11 mouse cellular contexts compared by ENCODE assay signal in genomic region chr19:10064173-10065012, GRCm38 (mm10). TPM values are rescaled to one million over a fixed set of nuclear protein-coding genes. Genes with fewer than 3 reads are reported as not detected.
DNase-seq lines count a peak whose midpoint lies in the region; ATAC-seq and TF ChIP-seq lines count a peak whose summit lies in the region.
"Had no signal": no experiment of that assay in that cellular context is flagged by ENCODE, and none has a peak within 500 bp of the region (broad histone marks: within the 10 kb centered on the region; RNA-seq: fewer than 3 reads in every experiment).

No protein-coding gene starts in this region.

- no peak for TF ChIP-seq CTCF in spleen, adult 2 months (IDR thresholded peaks at IDR 0.05; ENCODE audit: extremely low read depth, insufficient read depth, insufficient read length, insufficient replicate concordance)

- WGBS in hindbrain, embryonic 13.5 days = 82% methylated on average over 10 of the region's 10 CpGs
- 73% methylated on average over 10 of the region's 10 CpGs for WGBS in hindbrain, embryonic 14.5 days
- 17% methylated on average over 10 of the region's 10 CpGs for WGBS in spleen, adult 2 months

- DNase-seq in hindbrain, embryonic 14.5 days (ENCODE audit: low spot score) = no peak
- DNase-seq in spleen, adult 2 months (ENCODE audit: low read depth in 1 of 2, low spot score in 2 of 2) = peak; percentile 14 to 33
- DNase-seq in spleen, postnatal 14 days (ENCODE audit: low spot score in 2 of 2) = no peak
- peak; percentile 72 for DNase-seq in thymus, postnatal 4 days
- no peak for DNase-seq in frontal cortex, postnatal 10 days (ENCODE audit: low spot score in 2 of 2)
- DNase-seq in kidney, postnatal 25 days = no peak
- DNase-seq: heart, postnatal 4 days; kidney, postnatal 4 days had no signal

- H3K4me3 ChIP-seq in hindbrain, embryonic 13.5 days = no peak overlapping the region
- no peak overlapping the region for H3K4me3 ChIP-seq in hindbrain, embryonic 14.5 days (replicated peaks; ENCODE audit: low read length)
- H3K4me3 ChIP-seq in spleen, adult 2 months (ENCODE audit: extremely low read depth, insufficient read depth, insufficient read length) = no peak overlapping the region
- H3K4me3 ChIP-seq in megakaryocyte, embryonic 14.5 days (replicated peaks) = peak overlapping the region; percentile 73
- H3K4me3 ChIP-seq: embryonic facial prominence, embryonic 13.5 days had no signal

- peaks cover 85% of the 10 kb centered on the region for H3K36me3 ChIP-seq in hindbrain, embryonic 13.5 days
- peaks cover 85% of the 10 kb centered on the region for H3K36me3 ChIP-seq in hindbrain, embryonic 14.5 days (replicated peaks; ENCODE audit: control insufficient read depth, insufficient read depth)
- H3K36me3 ChIP-seq in spleen, adult 2 months (ENCODE audit: control insufficient read depth, insufficient read depth, low read length) = no peaks in the 10 kb centered on the region
- H3K36me3 ChIP-seq in megakaryocyte, embryonic 14.5 days (replicated peaks; ENCODE audit: low read length) = peaks cover 94% of the 10 kb centered on the region

- 0 out of 2 replicates have a peak overlapping the region, but pooled peaks have one; percentile 29 for H3K9ac ChIP-seq in hindbrain, embryonic 13.5 days
- H3K9ac ChIP-seq in hindbrain, embryonic 14.5 days = no peak overlapping the region
- H3K9ac ChIP-seq: embryonic facial prominence, embryonic 13.5 days had no signal

- peak overlapping the region; percentile 30; the same call in 1 of the 2 replicates for H3K27ac ChIP-seq in hindbrain, embryonic 13.5 days
- no peak overlapping the region for H3K27ac ChIP-seq in hindbrain, embryonic 14.5 days
- no peak overlapping the region for H3K27ac ChIP-seq in spleen, adult 2 months (ENCODE audit: insufficient read depth, low read length)
- H3K27ac ChIP-seq: embryonic facial prominence, embryonic 13.5 days had no signal

- H3K4me2 ChIP-seq in hindbrain, embryonic 13.5 days = no peak overlapping the region
- H3K4me2 ChIP-seq in hindbrain, embryonic 14.5 days (replicated peaks) = no peak overlapping the region
- H3K4me2 ChIP-seq: embryonic facial prominence, embryonic 13.5 days had no signal

- ATAC-seq in hindbrain, embryonic 13.5 days (ENCODE audit: low FRiP score) = no peak
- ATAC-seq in hindbrain, embryonic 14.5 days (ENCODE audit: low FRiP score) = no peak

- H3K27me3 ChIP-seq in hindbrain, embryonic 13.5 days = no peaks in the 10 kb centered on the region
- no peaks in the 10 kb centered on the region for H3K27me3 ChIP-seq in hindbrain, embryonic 14.5 days (ENCODE audit: control insufficient read depth, insufficient read depth, low read length)
- no peaks in the 10 kb centered on the region for H3K27me3 ChIP-seq in spleen, adult 2 months (ENCODE audit: control insufficient read depth, insufficient read depth, low read length)
- H3K27me3 ChIP-seq in megakaryocyte, embryonic 14.5 days (replicated peaks) = no peaks in the 10 kb centered on the region
- H3K27me3 ChIP-seq: embryonic facial prominence, embryonic 13.5 days had no signal

- H3K4me1 ChIP-seq in hindbrain, embryonic 13.5 days (replicated peaks) = peaks cover 14% of the 10 kb centered on the region
- no peaks in the 10 kb centered on the region; the same call in 1 of the 2 replicates for H3K4me1 ChIP-seq in hindbrain, embryonic 14.5 days (replicated peaks; ENCODE audit: control insufficient read depth, insufficient read depth, low read length)
- H3K4me1 ChIP-seq in spleen, adult 2 months (ENCODE audit: control insufficient read depth, insufficient read depth, insufficient read length) = peaks cover 17% of the 10 kb centered on the region; the same call in 1 of the 2 replicates
- peaks cover 100% of the 10 kb centered on the region for H3K4me1 ChIP-seq in megakaryocyte, embryonic 14.5 days
- H3K4me1 ChIP-seq: embryonic facial prominence, embryonic 13.5 days had no signal

- no peak for TF ChIP-seq POLR2A in spleen, adult 2 months (IDR thresholded peaks at IDR 0.05; ENCODE audit: low read depth, low read length)

- H3K9me3 ChIP-seq in hindbrain, embryonic 13.5 days = no peaks in the 10 kb centered on the region
- no peaks in the 10 kb centered on the region for H3K9me3 ChIP-seq in hindbrain, embryonic 14.5 days (ENCODE audit: control insufficient read depth, low read length)
- no peaks in the 10 kb centered on the region for H3K9me3 ChIP-seq in megakaryocyte, embryonic 14.5 days
- H3K9me3 ChIP-seq: embryonic facial prominence, embryonic 13.5 days had no signal

RNA-seq across cellular contexts. Expression of gene Fads3, which starts 23.0 kb away (rescaled TPM):
- polyA plus RNA-seq in hindbrain, embryonic 13.5 days (2015; fragmentation: Nextera tagmentation; extraction: Ambion mirVana) = 15.2 and 18.0 TPM in 2 replicates
- polyA plus RNA-seq in hindbrain, embryonic 14.5 days (2014; fragmentation: Nextera tagmentation; extraction: Ambion mirVana) = 24.7 and 25.7 TPM in 2 replicates
- 22.0 and 24.3 TPM in 2 replicates for polyA plus RNA-seq in spleen, adult 2 months (2012; rRNA removed)
- polyA plus RNA-seq in megakaryocyte, embryonic 14.5 days (2012; ENCODE audit: insufficient read depth, low replicate concordance) = 3.6 and 19.1 TPM in 2 replicates

RNA-seq across cellular contexts. Expression of gene Fads2, which starts 37.2 kb away (rescaled TPM):
- 149 and 152 TPM in 2 replicates for polyA plus RNA-seq in hindbrain, embryonic 13.5 days (2015; fragmentation: Nextera tagmentation; extraction: Ambion mirVana)
- polyA plus RNA-seq in hindbrain, embryonic 14.5 days (2014; fragmentation: Nextera tagmentation; extraction: Ambion mirVana) = 70.5 and 87.5 TPM in 2 replicates
- polyA plus RNA-seq in spleen, adult 2 months (2012; rRNA removed) = 9.6 and 12.2 TPM in 2 replicates
- polyA plus RNA-seq in megakaryocyte, embryonic 14.5 days (2012; ENCODE audit: insufficient read depth, low replicate concordance) = 111 and 271 TPM in 2 replicates

Comparison
In these comparisons a context has a peak if more than half of its experiments do, and no peak if none do; other contexts are left out.
1. DNase-seq: peak in spleen, adult 2 months (2 of 2) and thymus, postnatal 4 days (single experiment); none in hindbrain, embryonic 14.5 days (single experiment), spleen, postnatal 14 days (0 of 2), frontal cortex, postnatal 10 days (0 of 2) and kidney, postnatal 25 days (0 of 2).